Mouse (Mus musculus): ENCODE data around the gene Nsun4. TPM values are rescaled to one million over a fixed set of nuclear protein-coding genes. Genes with fewer than 3 reads are reported as not detected.
A peak's percentile ranks its signal among the peaks of the same experiment; 100 is the strongest.

Gene Nsun4
- polyA plus RNA-seq, 1 experiment from 2014 or later = 34.5 TPM

- no peak overlapping the region for H3K9ac ChIP-seq (ENCODE audit: low read depth, low read length)
- peak overlapping the region; percentile 91 for H3K4me2 ChIP-seq (replicated peaks; ENCODE audit: low read depth)
- ATAC-seq = no peak
- peaks cover 2% of the 10 kb centered on the region; the same call in 1 of the 2 replicates for H3K27me3 ChIP-seq (replicated peaks; ENCODE audit: control insufficient read depth, insufficient read depth, low read length)
- H3K4me1 ChIP-seq (replicated peaks; ENCODE audit: control insufficient read depth, insufficient read depth, low read length) = no peaks in the 10 kb centered on the region; the same call in none of the 2 replicates
- no peaks in the 10 kb centered on the region for H3K9me3 ChIP-seq (ENCODE audit: control insufficient read depth)
- no peaks in the 10 kb centered on the region; the same call in 1 of the 2 replicates for H3K36me3 ChIP-seq (ENCODE audit: control insufficient read depth, insufficient read depth)
- H3K4me3 ChIP-seq (ENCODE audit: low read depth, low read length) = peak overlapping the region; percentile 76
- H3K27ac ChIP-seq (ENCODE audit: low read depth, low read length) = no peak overlapping the region
- TF ChIP-seq CTCF (IDR thresholded peaks at IDR 0.05; ENCODE audit: low read depth) = no peak
- WGBS = 83% methylated on average over 5 of the region's 5 CpGs
Measured at GRCm38 (mm10) chr4:116015502-116015901, 38.2 kb downstream of the Nsun4 start.

GRCm38 (mm10) chr4:116010186-116010585, 43.5 kb downstream of the Nsun4 start:
- H3K4me2 ChIP-seq (replicated peaks; ENCODE audit: low read depth) = no peak overlapping the region
- no peaks in the 10 kb centered on the region; the same call in 1 of the 2 replicates for H3K4me1 ChIP-seq (replicated peaks; ENCODE audit: control insufficient read depth, insufficient read depth, low read length)
- H3K36me3 ChIP-seq (ENCODE audit: control insufficient read depth, insufficient read depth) = peaks cover 5% of the 10 kb centered on the region; the same call in 1 of the 2 replicates
- ATAC-seq = no peak
- no peak overlapping the region for H3K27ac ChIP-seq (ENCODE audit: low read depth, low read length)
- H3K4me3 ChIP-seq (ENCODE audit: low read depth, low read length) = no peak overlapping the region
- TF ChIP-seq CTCF (IDR thresholded peaks at IDR 0.05; ENCODE audit: low read depth) = no peak
- no peaks in the 10 kb centered on the region for H3K27me3 ChIP-seq (replicated peaks; ENCODE audit: control insufficient read depth, insufficient read depth, low read length)
- H3K9ac ChIP-seq (ENCODE audit: low read depth, low read length) = no peak overlapping the region
- no peaks in the 10 kb centered on the region for H3K9me3 ChIP-seq (ENCODE audit: control insufficient read depth)
- WGBS = 60% methylated on average over 8 of the region's 8 CpGs

GRCm38 (mm10) chr4:116001206-116001605, 52.5 kb downstream of the Nsun4 start:
- peaks cover 59% of the 10 kb centered on the region for H3K36me3 ChIP-seq (ENCODE audit: control insufficient read depth, insufficient read depth)
- no peak overlapping the region for H3K4me3 ChIP-seq (ENCODE audit: low read depth, low read length)
- no peak for ATAC-seq
- 65% methylated on average over 4 of the region's 4 CpGs for WGBS
- no peaks in the 10 kb centered on the region for H3K9me3 ChIP-seq (ENCODE audit: control insufficient read depth)
- H3K4me2 ChIP-seq (replicated peaks; ENCODE audit: low read depth) = no peak overlapping the region
- no peaks in the 10 kb centered on the region for H3K27me3 ChIP-seq (replicated peaks; ENCODE audit: control insufficient read depth, insufficient read depth, low read length)
- H3K27ac ChIP-seq (ENCODE audit: low read depth, low read length) = no peak overlapping the region
- no peak overlapping the region for H3K9ac ChIP-seq (ENCODE audit: low read depth, low read length)
- no peaks in the 10 kb centered on the region for H3K4me1 ChIP-seq (replicated peaks; ENCODE audit: control insufficient read depth, insufficient read depth, low read length)
- TF ChIP-seq CTCF (IDR thresholded peaks at IDR 0.05; ENCODE audit: low read depth) = no peak

- no peak for ATAC-seq
- Histone ChIP-seq H3K9me3 (ENCODE audit: control insufficient read depth) (no peaks in the 10 kb centered on the region), H3K27me3 (replicated peaks; ENCODE audit: control insufficient read depth, insufficient read depth, low read length) (no peaks in the 10 kb centered on the region), H3K36me3 (ENCODE audit: control insufficient read depth, insufficient read depth) (peaks cover 59% of the 10 kb centered on the region), H3K27ac (ENCODE audit: low read depth, low read length) (no peak overlapping the region), H3K9ac (ENCODE audit: low read depth, low read length) (no peak overlapping the region), H3K4me3 (ENCODE audit: low read depth, low read length) (no peak overlapping the region), H3K4me1 (replicated peaks; ENCODE audit: control insufficient read depth, insufficient read depth, low read length) (no peaks in the 10 kb centered on the region), H3K4me2 (replicated peaks; ENCODE audit: low read depth) (no peak overlapping the region)
- WGBS = 38% methylated on average over 6 of the region's 6 CpGs
- TF ChIP-seq CTCF (IDR thresholded peaks at IDR 0.05; ENCODE audit: low read depth) = no peak
Measured at GRCm38 (mm10) chr4:116000671-116001070, 53.0 kb downstream of the Nsun4 start.

GRCm38 (mm10) chr4:115996729-115997128, 56.9 kb downstream of the Nsun4 start:
- no peak overlapping the region for H3K27ac ChIP-seq (ENCODE audit: low read depth, low read length)
- H3K4me3 ChIP-seq (ENCODE audit: low read depth, low read length) = no peak overlapping the region
- WGBS = 51% methylated on average over 4 of the region's 4 CpGs
- H3K36me3 ChIP-seq (ENCODE audit: control insufficient read depth, insufficient read depth) = peaks cover 28% of the 10 kb centered on the region; the same call in 1 of the 2 replicates
- no peak for ATAC-seq
- H3K4me2 ChIP-seq (replicated peaks; ENCODE audit: low read depth) = no peak overlapping the region
- no peak overlapping the region for H3K9ac ChIP-seq (ENCODE audit: low read depth, low read length)
- no peak for TF ChIP-seq CTCF (IDR thresholded peaks at IDR 0.05; ENCODE audit: low read depth)
- no peaks in the 10 kb centered on the region for H3K27me3 ChIP-seq (replicated peaks; ENCODE audit: control insufficient read depth, insufficient read depth, low read length)
- H3K9me3 ChIP-seq (ENCODE audit: control insufficient read depth) = no peaks in the 10 kb centered on the region
- H3K4me1 ChIP-seq (replicated peaks; ENCODE audit: control insufficient read depth, insufficient read depth, low read length) = no peaks in the 10 kb centered on the region

GRCm38 (mm10) chr4:115995376-115995730, 58.3 kb downstream of the Nsun4 start:
- H3K9me3 ChIP-seq (ENCODE audit: control insufficient read depth) = no peaks in the 10 kb centered on the region
- peak overlapping the region; percentile 35 for H3K27ac ChIP-seq (ENCODE audit: low read depth, low read length)
- no peaks in the 10 kb centered on the region for H3K27me3 ChIP-seq (replicated peaks; ENCODE audit: control insufficient read depth, insufficient read depth, low read length)
- no peak for TF ChIP-seq CTCF (IDR thresholded peaks at IDR 0.05; ENCODE audit: low read depth)
- no peak overlapping the region for H3K9ac ChIP-seq (ENCODE audit: low read depth, low read length)
- H3K4me2 ChIP-seq (replicated peaks; ENCODE audit: low read depth) = no peak overlapping the region
- no peak for ATAC-seq
- no peak overlapping the region for H3K4me3 ChIP-seq (ENCODE audit: low read depth, low read length)
- peaks cover 20% of the 10 kb centered on the region; the same call in 1 of the 2 replicates for H3K36me3 ChIP-seq (ENCODE audit: control insufficient read depth, insufficient read depth)
- no peaks in the 10 kb centered on the region for H3K4me1 ChIP-seq (replicated peaks; ENCODE audit: control insufficient read depth, insufficient read depth, low read length)
- 77% methylated on average over 2 of the region's 2 CpGs for whole genome bisulfite sequencing

All from intestine, postnatal 0 days (tissue).